Mouse (Mus musculus) heart, adult 2 months (tissue): ENCODE measurements at regions not wholly inside any gene's neighbourhood (a gene's known extent, or its start where the extent isn't known, plus 50 kb on each side); places are given as distances from the start of the nearest gene placed in this dataset.

Experiments
- CTCF ChIP-seq: fragments of 200-600 bp; IDR thresholded peaks from 2 replicates; pipeline ENCODE4 v1.8.1; 2022; ENCODE audit warnings: antibody characterized with exemption, mild to moderate bottlenecking, moderate library complexity
- EP300 ChIP-seq: fragments of 200-500 bp; IDR thresholded peaks from 2 replicates; pipeline ENCODE4 v1.6.1; 2011; ENCODE audit warnings: low read depth, low read length, control low read depth; ENCODE audit not compliant: insufficient read depth
- POLR2A ChIP-seq: fragments of 200-500 bp; IDR thresholded peaks from 2 replicates; pipeline ENCODE4 v1.6.1; 2011; ENCODE audit warnings: mild to moderate bottlenecking, low read depth, low read length, control low read depth; ENCODE audit not compliant: insufficient read depth

DNA sequence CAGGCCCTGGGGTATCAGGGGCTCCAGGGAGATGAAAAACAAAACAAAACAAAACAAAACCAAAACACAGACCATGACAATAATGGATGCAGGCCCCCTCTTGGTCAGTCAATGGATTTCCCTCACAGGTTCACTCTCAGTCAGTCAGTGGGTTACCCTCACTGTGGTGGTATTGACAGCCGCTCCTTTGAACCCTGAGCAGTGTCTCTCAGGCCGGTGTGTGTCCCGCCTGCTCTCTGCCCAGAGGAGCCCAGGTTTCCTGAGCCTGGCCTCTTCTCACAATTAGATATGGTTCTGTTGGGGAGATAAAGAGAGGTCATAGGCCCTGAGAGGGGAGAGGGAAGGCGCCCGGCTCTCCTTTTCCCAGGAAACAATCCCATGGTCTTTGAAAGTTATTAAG, 87.8 kb upstream of the Parp11 start:
- TF ChIP-seq CTCF (no peak), POLR2A (no peak), EP300 (no peak)
